Mouse (Mus musculus): Measurements from ENCODE around the gene Olfr315. TPM values are rescaled to one million over a fixed set of nuclear protein-coding genes. Genes with fewer than 3 reads are reported as not detected.
"Not testable (repeated sequence)": the region's sequence is repeated elsewhere in the genome, so short reads cannot be mapped to it uniquely, and the experiment has no call there.

Gene Olfr315
- total RNA-seq, 2 experiments from 2014 or later, result not detected

DNA sequence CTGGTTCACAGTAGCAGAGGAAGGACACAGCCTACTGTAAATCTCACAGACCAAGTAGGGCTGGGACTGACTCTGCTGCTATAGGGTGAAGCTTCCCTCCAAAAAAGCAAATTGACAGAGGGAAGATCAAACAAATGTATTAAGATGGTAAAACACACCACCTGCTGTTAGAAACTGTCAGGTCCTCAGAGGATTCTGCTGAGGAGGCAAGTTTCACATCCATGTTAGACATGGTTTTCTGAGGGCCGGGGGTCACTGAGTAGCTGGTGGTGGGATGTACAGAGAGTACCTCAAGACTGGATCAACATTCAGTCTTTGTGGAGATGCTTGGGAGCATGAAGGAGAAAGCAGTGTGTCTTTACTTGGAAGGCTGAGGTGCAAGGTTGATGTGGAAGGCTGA lies 42.7 kb downstream of the Olfr315 start:
- DNase-seq, result no peak

DNA sequence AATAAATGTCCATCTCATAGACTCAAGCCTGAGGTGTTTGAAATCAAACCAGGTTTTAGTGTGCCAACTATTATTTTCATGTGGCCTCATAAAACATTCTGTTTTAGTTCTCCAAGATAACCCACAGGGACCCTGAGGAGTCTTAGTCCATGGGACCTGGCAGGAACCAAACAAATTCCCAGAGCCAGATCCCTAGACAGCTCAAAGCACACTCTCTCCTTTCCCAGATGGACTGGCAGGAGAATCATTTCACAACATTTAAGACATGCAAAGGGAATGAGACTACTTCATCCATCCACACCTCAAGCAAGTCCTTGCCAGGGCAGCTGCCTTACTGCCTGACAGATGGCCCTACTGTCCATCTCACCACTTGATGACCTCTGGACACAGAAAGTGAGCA lies 55.9 kb downstream of the Olfr315 start, which contains the start of gene Olfr312:
TSS of gene Olfr312 (plus strand) at position 301 of the 400 bp plus-strand sequence.
- DNase-seq, result not testable (repeated sequence)

- DNase-seq, result no peak
Measured at GRCm38 (mm10) chr11:58829764-58830163, 56.8 kb downstream of the Olfr315 start.

Other genes with a start within 250 kb of the Olfr315 start
- not detected for gene Olfr330, start 238.4 kb upstream of the Olfr315 start, total RNA-seq (2021)
- gene Olfr329-ps, start 226.8 kb upstream of the Olfr315 start, total RNA-seq (2021), result not detected
- gene Olfr328, start 217.6 kb upstream of the Olfr315 start, total RNA-seq (2021), result under 1 TPM in 1 of 2 experiments, not detected in 1; 0.10 TPM
- gene Olfr224, start 202.6 kb upstream of the Olfr315 start, total RNA-seq (2021), result not detected
- not detected for gene Olfr325, start 195.5 kb upstream of the Olfr315 start, total RNA-seq (2021)
- gene Olfr324, start 178.1 kb upstream of the Olfr315 start, total RNA-seq (2021), result not detected
- gene 2210407C18Rik, start 157.1 kb upstream of the Olfr315 start, total RNA-seq (2021), result not detected
- gene Olfr323, start 142.7 kb upstream of the Olfr315 start, total RNA-seq (2021), result not detected
- not detected for gene Trim58, start 132.7 kb upstream of the Olfr315 start, total RNA-seq (2021)
- not detected for gene Olfr322, start 114.4 kb upstream of the Olfr315 start, total RNA-seq (2021)
- gene Olfr320, start 92.1 kb upstream of the Olfr315 start, total RNA-seq (2021), result not detected
- not detected for gene Olfr319, start 74.0 kb upstream of the Olfr315 start, total RNA-seq (2021)
- not detected for gene Olfr318, start 49.2 kb upstream of the Olfr315 start, total RNA-seq (2021)
- not detected for gene Olfr317, start 34.0 kb upstream of the Olfr315 start, total RNA-seq (2021)
- gene Olfr316, start 20.5 kb upstream of the Olfr315 start, total RNA-seq (2021), result not detected
- not detected for gene Olfr314, start 9.8 kb downstream of the Olfr315 start, total RNA-seq (2021)
- gene Fam183b, start 28.8 kb downstream of the Olfr315 start, total RNA-seq (2021), result not detected
- not detected for gene Olfr313, start 41.8 kb downstream of the Olfr315 start, total RNA-seq (2021)
- gene Olfr312, start 56.0 kb downstream of the Olfr315 start, total RNA-seq (2021), result not detected
- gene Olfr311, start 66.1 kb downstream of the Olfr315 start, total RNA-seq (2021), result not detected
- gene Gm12258, start 74.0 kb downstream of the Olfr315 start, total RNA-seq (2021), result 1 to 10 TPM in 1 of 2 experiments, under 1 TPM in 1; 0.61 to 1.0 TPM
- gene 2810021J22Rik, start 94.0 kb downstream of the Olfr315 start, total RNA-seq (2021), result 1 to 10 TPM in 1 of 2 experiments, under 1 TPM in 1; 0.90 to 1.4 TPM
- gene Zfp39, start 131.0 kb downstream of the Olfr315 start, total RNA-seq (2021), result 1 to 10 TPM; 2.7 to 3.0 TPM
- gene Btnl10, start 144.7 kb downstream of the Olfr315 start, total RNA-seq (2021), result not detected
- 100 to 1,000 TPM in 1 of 2 experiments, 10 to 100 TPM in 1; 99.3 to 105 TPM for gene Rnf187, start 165.7 kb downstream of the Olfr315 start, total RNA-seq (2021)
- 1 to 10 TPM; 1.1 to 1.2 TPM for gene Hist3h2ba, start 175.7 kb downstream of the Olfr315 start, total RNA-seq (2021)
- gene Hist3h2a, start 181.5 kb downstream of the Olfr315 start, total RNA-seq (2021), result 10 to 100 TPM; 10.1 to 11.1 TPM
- under 1 TPM; 0.13 to 0.18 TPM for gene Trim17, start 181.5 kb downstream of the Olfr315 start, total RNA-seq (2021)
- 1 to 10 TPM; 6.7 to 8.1 TPM for gene Trim11, start 204.9 kb downstream of the Olfr315 start, total RNA-seq (2021)